Mouse (Mus musculus) kidney, postnatal 4 days (tissue): ENCODE measurements around the gene Gpr161.
A peak's percentile ranks its signal among the peaks of the same experiment; 100 is the strongest.
"Not testable (repeated sequence)": the region's sequence is repeated elsewhere in the genome, so short reads cannot be mapped to it uniquely, and the experiment has no call there.

Experiments
- DNase-seq, 2 experiments: peaks; one replicate each; pipeline ENCODE4 v3.0.0; 2021; ENCODE audit warnings: mixed read lengths in 2 of 2

Gpr161 gene

GRCm38 (mm10) chr1:165320141-165320934, 24.7 kb downstream of the Gpr161 start:
- peak; percentile 90 to 92 for DNase-seq

GRCm38 (mm10) chr1:165321393-165321861, 25.8 kb downstream of the Gpr161 start:
- DNase-seq, result peak; percentile 35 to 47

- no peak for DNase-seq
These were observed 26.3 kb downstream of the Gpr161 start for GRCm38 (mm10) chr1:165321891-165322290.

GRCm38 (mm10) chr1:165322934-165323333, 27.3 kb downstream of the Gpr161 start:
- DNase-seq, result no peak

- DNase-seq, result no peak
These were observed 31.8 kb downstream of the Gpr161 start for GRCm38 (mm10) chr1:165327370-165327769.

GRCm38 (mm10) chr1:165327831-165328230, 32.2 kb downstream of the Gpr161 start:
- no peak for DNase-seq

GRCm38 (mm10) chr1:165328384-165329289, 33.0 kb downstream of the Gpr161 start:
- not testable (repeated sequence) for DNase-seq

GRCm38 (mm10) chr1:165330859-165331258, 35.3 kb downstream of the Gpr161 start:
- no peak for DNase-seq

GRCm38 (mm10) chr1:165332797-165333196, 37.2 kb downstream of the Gpr161 start:
- DNase-seq, result no peak

GRCm38 (mm10) chr1:165342126-165342525, 46.5 kb downstream of the Gpr161 start:
- no peak for DNase-seq

- DNase-seq, result no peak
These were observed 48.9 kb downstream of the Gpr161 start for GRCm38 (mm10) chr1:165344453-165344852.

- peak in 1 of 2 experiments; percentile 10 for DNase-seq
These were observed 53.0 kb downstream of the Gpr161 start for GRCm38 (mm10) chr1:165348627-165349026.

GRCm38 (mm10) chr1:165356347-165356746, 60.8 kb downstream of the Gpr161 start:
- no peak for DNase-seq

GRCm38 (mm10) chr1:165363271-165363670, 67.7 kb downstream of the Gpr161 start:
- DNase-seq, result no peak

GRCm38 (mm10) chr1:165365057-165365456, 69.5 kb downstream of the Gpr161 start:
- DNase-seq, result no peak

- peak; percentile 14 to 44 for DNase-seq
These were observed 75.4 kb downstream of the Gpr161 start for GRCm38 (mm10) chr1:165370990-165371389.

- DNase-seq, result no peak
These were observed 78.2 kb downstream of the Gpr161 start for GRCm38 (mm10) chr1:165373839-165374238.
